Mouse (Mus musculus): Measurements from ENCODE around the gene Sdk1. TPM values are rescaled to one million over a fixed set of nuclear protein-coding genes. Genes with fewer than 3 reads are reported as not detected.

Sdk1 gene
- polyA plus RNA-seq, 1 experiment from 2014 or later, result 1.3 TPM

- Histone ChIP-seq H3K27me3 (ENCODE audit: control insufficient read depth, insufficient read depth, low read length) (no peaks in the 10 kb centered on the region), H3K36me3 (ENCODE audit: control insufficient read depth, insufficient read depth) (peaks cover 9% of the 10 kb centered on the region), H3K4me3 (ENCODE audit: low read length) (no peak overlapping the region), H3K9me3 (replicated peaks; ENCODE audit: control insufficient read depth, low read length) (peaks cover 13% of the 10 kb centered on the region), H3K4me2 (ENCODE audit: low read depth, low read length) (no peak overlapping the region), H3K4me1 (ENCODE audit: control insufficient read depth, insufficient read depth, low read length) (no peaks in the 10 kb centered on the region), H3K27ac (ENCODE audit: low read length) (no peak overlapping the region), H3K9ac (ENCODE audit: low read length) (no peak overlapping the region)
- 78% methylated on average over 8 of the region's 8 CpGs for WGBS
- no peak for ATAC-seq (replicated peaks; ENCODE audit: extremely low read depth, insufficient read depth, low FRiP score)
These were observed 908.3 kb downstream of the Sdk1 start for GRCm38 (mm10) chr5:142149594-142149993.

GRCm38 (mm10) chr5:142150756-142151155 lies 909.5 kb downstream of the Sdk1 start:
- ATAC-seq (replicated peaks; ENCODE audit: extremely low read depth, insufficient read depth, low FRiP score), result no peak
- H3K36me3 ChIP-seq (ENCODE audit: control insufficient read depth, insufficient read depth), result peaks cover 9% of the 10 kb centered on the region
- WGBS, result 89% methylated on average over 4 of the region's 4 CpGs
- H3K27ac ChIP-seq (ENCODE audit: low read length), result no peak overlapping the region
- no peak overlapping the region for H3K4me3 ChIP-seq (ENCODE audit: low read length)
- peaks cover 13% of the 10 kb centered on the region for H3K9me3 ChIP-seq (replicated peaks; ENCODE audit: control insufficient read depth, low read length)
- H3K27me3 ChIP-seq (ENCODE audit: control insufficient read depth, insufficient read depth, low read length), result no peaks in the 10 kb centered on the region
- no peak overlapping the region for H3K4me2 ChIP-seq (ENCODE audit: low read depth, low read length)
- no peak overlapping the region for H3K9ac ChIP-seq (ENCODE audit: low read length)
- no peaks in the 10 kb centered on the region for H3K4me1 ChIP-seq (ENCODE audit: control insufficient read depth, insufficient read depth, low read length)

GRCm38 (mm10) chr5:142156868-142157852 lies 915.9 kb downstream of the Sdk1 start:
- Histone ChIP-seq H3K36me3 (ENCODE audit: control insufficient read depth, insufficient read depth) (no peaks in the 10 kb centered on the region), H3K9ac (ENCODE audit: low read length) (no peak overlapping the region), H3K4me2 (ENCODE audit: low read depth, low read length) (no peak overlapping the region), H3K27me3 (ENCODE audit: control insufficient read depth, insufficient read depth, low read length) (no peaks in the 10 kb centered on the region), H3K9me3 (replicated peaks; ENCODE audit: control insufficient read depth, low read length) (peaks cover 5% of the 10 kb centered on the region; the same call in 1 of the 2 replicates), H3K4me3 (ENCODE audit: low read length) (no peak overlapping the region), H3K27ac (ENCODE audit: low read length) (no peak overlapping the region), H3K4me1 (ENCODE audit: control insufficient read depth, insufficient read depth, low read length) (no peaks in the 10 kb centered on the region)
- no peak for ATAC-seq (replicated peaks; ENCODE audit: extremely low read depth, insufficient read depth, low FRiP score)
- 83% methylated on average over 17 of the region's 17 CpGs for WGBS

- WGBS, result 81% methylated on average over 4 of the region's 4 CpGs
- Histone ChIP-seq H3K27ac (ENCODE audit: low read length) (no peak overlapping the region), H3K9ac (ENCODE audit: low read length) (no peak overlapping the region), H3K36me3 (ENCODE audit: control insufficient read depth, insufficient read depth) (0 out of 2 replicates have a peak, but pooled peaks cover 3% of the 10 kb centered on the region), H3K27me3 (ENCODE audit: control insufficient read depth, insufficient read depth, low read length) (no peaks in the 10 kb centered on the region), H3K4me3 (ENCODE audit: low read length) (no peak overlapping the region), H3K9me3 (replicated peaks; ENCODE audit: control insufficient read depth, low read length) (0 out of 2 replicates have a peak, but pooled peaks cover 3% of the 10 kb centered on the region), H3K4me1 (ENCODE audit: control insufficient read depth, insufficient read depth, low read length) (no peaks in the 10 kb centered on the region), H3K4me2 (ENCODE audit: low read depth, low read length) (no peak overlapping the region)
- ATAC-seq (replicated peaks; ENCODE audit: extremely low read depth, insufficient read depth, low FRiP score), result no peak
These were observed 922.2 kb downstream of the Sdk1 start for GRCm38 (mm10) chr5:142163483-142163882.

- no peak overlapping the region for H3K27ac ChIP-seq (ENCODE audit: low read length)
- no peak for ATAC-seq (replicated peaks; ENCODE audit: extremely low read depth, insufficient read depth, low FRiP score)
- WGBS, result 82% methylated on average over 4 of the region's 4 CpGs
These were observed 932.3 kb downstream of the Sdk1 start for GRCm38 (mm10) chr5:142173636-142174035.

GRCm38 (mm10) chr5:142178164-142178563 lies 936.9 kb downstream of the Sdk1 start:
- WGBS, result 79% methylated on average over 8 of the region's 8 CpGs
- Histone ChIP-seq H3K9me3 (replicated peaks; ENCODE audit: control insufficient read depth, low read length) (no peaks in the 10 kb centered on the region), H3K9ac (ENCODE audit: low read length) (no peak overlapping the region), H3K4me2 (ENCODE audit: low read depth, low read length) (no peak overlapping the region), H3K4me3 (ENCODE audit: low read length) (no peak overlapping the region), H3K27ac (ENCODE audit: low read length) (no peak overlapping the region), H3K36me3 (ENCODE audit: control insufficient read depth, insufficient read depth) (no peaks in the 10 kb centered on the region), H3K4me1 (ENCODE audit: control insufficient read depth, insufficient read depth, low read length) (no peaks in the 10 kb centered on the region), H3K27me3 (ENCODE audit: control insufficient read depth, insufficient read depth, low read length) (no peaks in the 10 kb centered on the region)
- no peak for ATAC-seq (replicated peaks; ENCODE audit: extremely low read depth, insufficient read depth, low FRiP score)

More at GRCm38 (mm10) chr5:142173636-142174035, 932.3 kb downstream of the Sdk1 start:
- no peaks in the 10 kb centered on the region for H3K4me1 ChIP-seq (ENCODE audit: control insufficient read depth, insufficient read depth, low read length)
- H3K27me3 ChIP-seq (ENCODE audit: control insufficient read depth, insufficient read depth, low read length), result no peaks in the 10 kb centered on the region
- H3K36me3 ChIP-seq (ENCODE audit: control insufficient read depth, insufficient read depth), result no peaks in the 10 kb centered on the region
- no peak overlapping the region for H3K4me3 ChIP-seq (ENCODE audit: low read length)
- H3K4me2 ChIP-seq (ENCODE audit: low read depth, low read length), result no peak overlapping the region
- no peaks in the 10 kb centered on the region for H3K9me3 ChIP-seq (replicated peaks; ENCODE audit: control insufficient read depth, low read length)
- H3K9ac ChIP-seq (ENCODE audit: low read length), result no peak overlapping the region

- Histone ChIP-seq H3K9ac (ENCODE audit: low read length) (no peak overlapping the region), H3K36me3 (ENCODE audit: control insufficient read depth, insufficient read depth) (no peaks in the 10 kb centered on the region), H3K9me3 (replicated peaks; ENCODE audit: control insufficient read depth, low read length) (no peaks in the 10 kb centered on the region), H3K27ac (ENCODE audit: low read length) (no peak overlapping the region), H3K4me1 (ENCODE audit: control insufficient read depth, insufficient read depth, low read length) (no peaks in the 10 kb centered on the region), H3K27me3 (ENCODE audit: control insufficient read depth, insufficient read depth, low read length) (no peaks in the 10 kb centered on the region), H3K4me2 (ENCODE audit: low read depth, low read length) (no peak overlapping the region), H3K4me3 (ENCODE audit: low read length) (no peak overlapping the region)
- 67% methylated on average over 11 of the region's 11 CpGs for WGBS
- no peak for ATAC-seq (replicated peaks; ENCODE audit: extremely low read depth, insufficient read depth, low FRiP score)
These were observed 938.0 kb downstream of the Sdk1 start for GRCm38 (mm10) chr5:142179304-142179703.

GRCm38 (mm10) chr5:142181862-142182261 lies 940.6 kb downstream of the Sdk1 start:
- Histone ChIP-seq H3K9me3 (replicated peaks; ENCODE audit: control insufficient read depth, low read length) (no peaks in the 10 kb centered on the region), H3K4me3 (ENCODE audit: low read length) (no peak overlapping the region), H3K27ac (ENCODE audit: low read length) (no peak overlapping the region), H3K27me3 (ENCODE audit: control insufficient read depth, insufficient read depth, low read length) (no peaks in the 10 kb centered on the region), H3K4me1 (ENCODE audit: control insufficient read depth, insufficient read depth, low read length) (no peaks in the 10 kb centered on the region), H3K36me3 (ENCODE audit: control insufficient read depth, insufficient read depth) (no peaks in the 10 kb centered on the region), H3K9ac (ENCODE audit: low read length) (no peak overlapping the region), H3K4me2 (ENCODE audit: low read depth, low read length) (no peak overlapping the region)
- no peak for ATAC-seq (replicated peaks; ENCODE audit: extremely low read depth, insufficient read depth, low FRiP score)
- WGBS, result 72% methylated on average over 14 of the region's 14 CpGs

- ATAC-seq (replicated peaks; ENCODE audit: extremely low read depth, insufficient read depth, low FRiP score), result no peak
- no peak overlapping the region for H3K4me2 ChIP-seq (ENCODE audit: low read depth, low read length)
- no peaks in the 10 kb centered on the region for H3K36me3 ChIP-seq (ENCODE audit: control insufficient read depth, insufficient read depth)
- 0 out of 2 replicates have a peak, but pooled peaks cover 2% of the 10 kb centered on the region for H3K9me3 ChIP-seq (replicated peaks; ENCODE audit: control insufficient read depth, low read length)
- no peak overlapping the region for H3K27ac ChIP-seq (ENCODE audit: low read length)
- no peak overlapping the region for H3K4me3 ChIP-seq (ENCODE audit: low read length)
- H3K4me1 ChIP-seq (ENCODE audit: control insufficient read depth, insufficient read depth, low read length), result no peaks in the 10 kb centered on the region
- 76% methylated on average over 5 of the region's 5 CpGs for WGBS
- H3K9ac ChIP-seq (ENCODE audit: low read length), result no peak overlapping the region
- H3K27me3 ChIP-seq (ENCODE audit: control insufficient read depth, insufficient read depth, low read length), result no peaks in the 10 kb centered on the region
These were observed 947.5 kb downstream of the Sdk1 start for GRCm38 (mm10) chr5:142188765-142189164.

Measured in heart, embryonic 16.5 days (tissue).